In the genomic region with DNA sequence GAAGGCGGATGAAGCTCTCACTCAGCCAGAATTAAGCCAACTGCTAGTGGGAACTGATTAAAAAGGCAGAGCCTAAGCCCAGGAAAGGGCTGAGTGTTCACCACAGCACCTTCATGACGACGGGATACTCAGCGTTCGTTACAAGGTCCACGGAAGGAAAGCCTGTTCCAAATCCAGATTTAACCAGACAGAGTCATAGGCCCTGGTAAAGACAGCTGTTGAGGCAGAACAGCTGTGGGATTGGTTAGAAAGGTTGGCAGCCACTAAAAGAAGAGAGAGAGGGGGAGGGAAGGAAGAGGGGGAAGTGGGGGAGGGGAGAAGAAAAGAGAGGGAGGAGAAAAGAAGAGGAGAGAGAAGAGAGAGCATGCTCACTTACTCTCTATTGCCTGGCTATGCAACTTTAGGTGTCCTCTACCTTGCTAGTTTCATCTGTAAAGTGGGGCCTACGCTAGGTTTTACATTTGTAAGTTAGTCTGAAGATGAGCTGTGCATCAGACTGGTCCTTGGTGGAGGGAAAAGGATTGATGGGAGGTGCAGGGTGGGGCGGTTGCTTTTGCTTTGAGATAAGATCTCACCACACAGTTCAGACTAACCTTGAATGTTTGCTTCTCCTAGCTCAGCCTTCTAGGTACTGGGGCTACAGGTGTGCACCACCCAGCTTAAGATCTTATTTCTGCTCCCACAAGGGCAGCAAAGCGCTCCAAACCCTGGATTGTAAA, we compare ENCODE assay signal across 10 mouse cellular contexts. TPM values are rescaled to one million over a fixed set of nuclear protein-coding genes. Genes with fewer than 3 reads are reported as not detected.
A peak's percentile ranks its signal among the peaks of the same experiment; 100 is the strongest.
DNase-seq lines count a peak whose midpoint lies in the region; TF ChIP-seq lines count a peak whose summit lies in the region.
"Had no signal": no experiment of that assay in that cellular context is flagged by ENCODE, and none has a peak within 500 bp of the region (broad histone marks: within the 10 kb centered on the region; RNA-seq: fewer than 3 reads in every experiment).

No protein-coding gene starts in this region.

- no peak for TF ChIP-seq POLR2A in spleen, adult 2 months (IDR thresholded peaks at IDR 0.05; ENCODE audit: low read depth, low read length)

- peak overlapping the region; percentile 79 for H3K27ac ChIP-seq in spleen, adult 2 months (ENCODE audit: insufficient read depth, low read length)

- no peaks in the 10 kb centered on the region for H3K27me3 ChIP-seq in spleen, adult 2 months (ENCODE audit: control insufficient read depth, insufficient read depth, low read length)

- no peak overlapping the region for H3K4me3 ChIP-seq in spleen, adult 2 months (ENCODE audit: extremely low read depth, insufficient read depth, insufficient read length)

- DNase-seq in adrenal gland, adult (ENCODE audit: inconsistent age in 2 of 2, low spot score in 1 of 2): peak; percentile 3 to 36
- no peak for DNase-seq in adrenal gland, postnatal 10 days
- DNase-seq in spleen, adult 2 months (ENCODE audit: low read depth in 1 of 2, low spot score in 2 of 2): peak in 1 of 2 experiments; percentile 19
- no peak for DNase-seq in spleen, adult 18-20 months
- peak; percentile 27 to 47 for DNase-seq in kidney, postnatal 36 days
- no peak for DNase-seq in embryo, embryonic 10 days (ENCODE audit: low spot score)
- no peak for DNase-seq in urinary bladder, postnatal 10 days (ENCODE audit: low spot score)
- DNase-seq in left cerebral cortex, postnatal 4 days: no peak
- DNase-seq: lung, postnatal 4 days had no signal

- WGBS in spleen, adult 2 months: 67% methylated on average over 9 of the region's 9 CpGs

- intact Hi-C loops in left cerebral cortex, postnatal 4 days (cut with DNase I): loop anchor here (10.0 kb wide), 1 partner anchor 128 kb away; no protein-coding TSS in a partner anchor

- no peak for TF ChIP-seq CTCF in spleen, adult 2 months (IDR thresholded peaks at IDR 0.05; ENCODE audit: extremely low read depth, insufficient read depth, insufficient read length, insufficient replicate concordance)

- H3K36me3 ChIP-seq in spleen, adult 2 months (ENCODE audit: control insufficient read depth, insufficient read depth, low read length): no peaks in the 10 kb centered on the region

- H3K4me1 ChIP-seq in spleen, adult 2 months (ENCODE audit: control insufficient read depth, insufficient read depth, insufficient read length): peaks cover 3% of the 10 kb centered on the region; the same call in 1 of the 2 replicates

RNA-seq across cellular contexts. Expression of gene Pdlim4, which starts 5.9 kb away (rescaled TPM):
- total RNA-seq in adrenal gland, postnatal 10 days (2021): 10 to 100 TPM; 14.3 to 23.9 TPM
- 53.3 and 73.3 TPM in 2 replicates for polyA plus RNA-seq in spleen, adult 2 months (2012; rRNA removed)
- total RNA-seq in left cerebral cortex, postnatal 4 days (2021): 10 to 100 TPM; 11.9 to 13.5 TPM

RNA-seq across cellular contexts. Expression of gene Slc22a4, which starts 35.0 kb away (rescaled TPM):
- 1 to 10 TPM; 3.3 to 4.2 TPM for total RNA-seq in adrenal gland, postnatal 10 days (2021)
- 4.6 and 5.4 TPM in 2 replicates for polyA plus RNA-seq in spleen, adult 2 months (2012; rRNA removed)
- total RNA-seq in left cerebral cortex, postnatal 4 days (2021): 1 to 10 TPM; 4.0 to 4.7 TPM

RNA-seq across cellular contexts. Expression of gene P4ha2, which starts 37.0 kb away (rescaled TPM):
- 10 to 100 TPM; 18.6 to 20.1 TPM for total RNA-seq in adrenal gland, postnatal 10 days (2021)
- polyA plus RNA-seq in spleen, adult 2 months (2012; rRNA removed): 2.6 and 2.8 TPM in 2 replicates
- total RNA-seq in left cerebral cortex, postnatal 4 days (2021): 10 to 100 TPM; 14.4 to 15.7 TPM
- polyA plus RNA-seq: inflammation-experienced regulatory T-cells, adult 6 months had no signal

Comparison
In these comparisons a context has a peak if more than half of its experiments do, and no peak if none do; other contexts are left out.
1. DNase-seq: peak in adrenal gland, adult (2 of 2) and kidney, postnatal 36 days (2 of 2); none in adrenal gland, postnatal 10 days (single experiment), spleen, adult 18-20 months (0 of 2), embryo, embryonic 10 days (single experiment), urinary bladder, postnatal 10 days (single experiment) and left cerebral cortex, postnatal 4 days (single experiment).